Mouse (Mus musculus): ENCODE data around the gene Sema3c. TPM values are rescaled to one million over a fixed set of nuclear protein-coding genes. Genes with fewer than 3 reads are reported as not detected.
"Not testable (repeated sequence)": the region's sequence is repeated elsewhere in the genome, so short reads cannot be mapped to it uniquely, and the experiment has no call there.

Gene Sema3c
- 33.3 and 33.8 TPM in 2 replicates for polyA plus RNA-seq (2015; fragmentation: Nextera tagmentation; extraction: Ambion mirVana)

GRCm38 (mm10) chr5:17573694-17574380 is at the start of gene Sema3c:
Gene Sema3c, plus strand, starts transcription at chr5:17574281.
- Histone ChIP-seq H3K9me3 (ENCODE audit: control insufficient read depth, low read length) (no peaks in the 10 kb centered on the region), H3K4me3 (ENCODE audit: low read length) (peak within 1 kb of the TSS; percentile 73), H3K36me3 (ENCODE audit: control insufficient read depth, insufficient read depth, low read length) (no peaks in the 10 kb centered on the region), H3K9ac (ENCODE audit: low read length) (peak within 1 kb of the TSS; percentile 76), H3K4me2 (ENCODE audit: low read depth, low read length) (peak within 1 kb of the TSS; percentile 87), H3K27me3 (ENCODE audit: control insufficient read depth, insufficient read depth, low read depth, low read length) (no peaks in the 10 kb centered on the region), H3K4me1 (replicated peaks; ENCODE audit: control insufficient read depth, insufficient read depth, low read length) (no peaks in the 10 kb centered on the region), H3K27ac (ENCODE audit: low read length) (peak within 1 kb of the TSS; percentile 87)
- peak; percentile 15 for ATAC-seq (ENCODE audit: low read depth)
- under 1% methylated on average over 16 of the region's 16 CpGs for WGBS

- ATAC-seq (ENCODE audit: low read depth); H3K4me1 ChIP-seq (replicated peaks; ENCODE audit: control insufficient read depth, insufficient read depth, low read length); H3K36me3 ChIP-seq (ENCODE audit: control insufficient read depth, insufficient read depth, low read length); H3K4me3 ChIP-seq (ENCODE audit: low read length); H3K27me3 ChIP-seq (ENCODE audit: control insufficient read depth, insufficient read depth, low read depth, low read length); H3K9ac ChIP-seq (ENCODE audit: low read length); H3K4me2 ChIP-seq (ENCODE audit: low read depth, low read length); H3K27ac ChIP-seq (ENCODE audit: low read length); H3K9me3 ChIP-seq (ENCODE audit: control insufficient read depth, low read length): not testable (repeated sequence)
- 89% methylated on average over 2 of the region's 2 CpGs for WGBS
Measured at GRCm38 (mm10) chr5:17531165-17531564, 42.9 kb upstream of the Sema3c start.

- WGBS: 32% methylated on average over 4 of the region's 4 CpGs
- Histone ChIP-seq H3K4me2 (ENCODE audit: low read depth, low read length) (no peak overlapping the region), H3K9me3 (ENCODE audit: control insufficient read depth, low read length) (no peaks in the 10 kb centered on the region), H3K27ac (ENCODE audit: low read length) (no peak overlapping the region), H3K9ac (ENCODE audit: low read length) (no peak overlapping the region), H3K4me1 (replicated peaks; ENCODE audit: control insufficient read depth, insufficient read depth, low read length) (no peaks in the 10 kb centered on the region), H3K36me3 (ENCODE audit: control insufficient read depth, insufficient read depth, low read length) (no peaks in the 10 kb centered on the region), H3K27me3 (ENCODE audit: control insufficient read depth, insufficient read depth, low read depth, low read length) (no peaks in the 10 kb centered on the region), H3K4me3 (ENCODE audit: low read length) (no peak overlapping the region)
- ATAC-seq (ENCODE audit: low read depth): peak; percentile 20; the same call in 1 of the 2 replicates
Measured at GRCm38 (mm10) chr5:17543141-17543540, 30.9 kb upstream of the Sema3c start.

GRCm38 (mm10) chr5:17544904-17545449 is 29.1 kb upstream of the Sema3c start:
- WGBS: 79% methylated on average over 2 of the region's 2 CpGs

GRCm38 (mm10) chr5:17551693-17552092 is 22.4 kb upstream of the Sema3c start:
- no peaks in the 10 kb centered on the region; the same call in 1 of the 2 replicates for H3K4me1 ChIP-seq (replicated peaks; ENCODE audit: control insufficient read depth, insufficient read depth, low read length)
- H3K9me3 ChIP-seq (ENCODE audit: control insufficient read depth, low read length): no peaks in the 10 kb centered on the region
- WGBS: 36% methylated on average over 3 of the region's 3 CpGs
- no peaks in the 10 kb centered on the region for H3K36me3 ChIP-seq (ENCODE audit: control insufficient read depth, insufficient read depth, low read length)
- no peak overlapping the region for H3K4me3 ChIP-seq (ENCODE audit: low read length)
- ATAC-seq (ENCODE audit: low read depth): no peak
- no peaks in the 10 kb centered on the region for H3K27me3 ChIP-seq (ENCODE audit: control insufficient read depth, insufficient read depth, low read depth, low read length)
- no peak overlapping the region for H3K27ac ChIP-seq (ENCODE audit: low read length)
- no peak overlapping the region for H3K9ac ChIP-seq (ENCODE audit: low read length)
- H3K4me2 ChIP-seq (ENCODE audit: low read depth, low read length): no peak overlapping the region

More at GRCm38 (mm10) chr5:17544904-17545449, 29.1 kb upstream of the Sema3c start:
- H3K27ac ChIP-seq (ENCODE audit: low read length): no peak overlapping the region
- H3K4me1 ChIP-seq (replicated peaks; ENCODE audit: control insufficient read depth, insufficient read depth, low read length): no peaks in the 10 kb centered on the region
- no peaks in the 10 kb centered on the region for H3K9me3 ChIP-seq (ENCODE audit: control insufficient read depth, low read length)
- no peak overlapping the region for H3K4me2 ChIP-seq (ENCODE audit: low read depth, low read length)
- H3K27me3 ChIP-seq (ENCODE audit: control insufficient read depth, insufficient read depth, low read depth, low read length): no peaks in the 10 kb centered on the region
- no peak for ATAC-seq (ENCODE audit: low read depth)
- no peaks in the 10 kb centered on the region for H3K36me3 ChIP-seq (ENCODE audit: control insufficient read depth, insufficient read depth, low read length)
- no peak overlapping the region for H3K4me3 ChIP-seq (ENCODE audit: low read length)
- H3K9ac ChIP-seq (ENCODE audit: low read length): no peak overlapping the region

- WGBS: 12% methylated on average over 7 of the region's 7 CpGs
- peak; percentile 94 for ATAC-seq (ENCODE audit: low read depth)
- Histone ChIP-seq H3K27ac (ENCODE audit: low read length) (0 out of 2 replicates have a peak overlapping the region, but pooled peaks have one; percentile 43), H3K4me1 (replicated peaks; ENCODE audit: control insufficient read depth, insufficient read depth, low read length) (no peaks in the 10 kb centered on the region; the same call in 1 of the 2 replicates), H3K9me3 (ENCODE audit: control insufficient read depth, low read length) (no peaks in the 10 kb centered on the region), H3K4me2 (ENCODE audit: low read depth, low read length) (no peak overlapping the region), H3K4me3 (ENCODE audit: low read length) (no peak overlapping the region), H3K36me3 (ENCODE audit: control insufficient read depth, insufficient read depth, low read length) (no peaks in the 10 kb centered on the region), H3K9ac (ENCODE audit: low read length) (no peak overlapping the region), H3K27me3 (ENCODE audit: control insufficient read depth, insufficient read depth, low read depth, low read length) (no peaks in the 10 kb centered on the region)
Measured at GRCm38 (mm10) chr5:17556073-17556473, 18.0 kb upstream of the Sema3c start.

- WGBS: 56% methylated on average over 3 of the region's 3 CpGs
- no peaks in the 10 kb centered on the region for H3K36me3 ChIP-seq (ENCODE audit: control insufficient read depth, insufficient read depth, low read length)
- peak; percentile 64 for ATAC-seq (ENCODE audit: low read depth)
- H3K27ac ChIP-seq (ENCODE audit: low read length): no peak overlapping the region
- H3K9ac ChIP-seq (ENCODE audit: low read length): no peak overlapping the region
- no peak overlapping the region for H3K4me2 ChIP-seq (ENCODE audit: low read depth, low read length)
- no peaks in the 10 kb centered on the region for H3K9me3 ChIP-seq (ENCODE audit: control insufficient read depth, low read length)
- no peaks in the 10 kb centered on the region for H3K27me3 ChIP-seq (ENCODE audit: control insufficient read depth, insufficient read depth, low read depth, low read length)
- no peaks in the 10 kb centered on the region; the same call in 1 of the 2 replicates for H3K4me1 ChIP-seq (replicated peaks; ENCODE audit: control insufficient read depth, insufficient read depth, low read length)
- no peak overlapping the region for H3K4me3 ChIP-seq (ENCODE audit: low read length)
Measured at GRCm38 (mm10) chr5:17556715-17557265, 17.3 kb upstream of the Sema3c start.

- Histone ChIP-seq H3K9ac (ENCODE audit: low read length) (no peak overlapping the region), H3K36me3 (ENCODE audit: control insufficient read depth, insufficient read depth, low read length) (no peaks in the 10 kb centered on the region), H3K27me3 (ENCODE audit: control insufficient read depth, insufficient read depth, low read depth, low read length) (no peaks in the 10 kb centered on the region), H3K4me3 (ENCODE audit: low read length) (no peak overlapping the region), H3K9me3 (ENCODE audit: control insufficient read depth, low read length) (no peaks in the 10 kb centered on the region), H3K4me1 (replicated peaks; ENCODE audit: control insufficient read depth, insufficient read depth, low read length) (no peaks in the 10 kb centered on the region), H3K27ac (ENCODE audit: low read length) (peak overlapping the region; percentile 17), H3K4me2 (ENCODE audit: low read depth, low read length) (no peak overlapping the region)
- peak; percentile 39; the same call in 1 of the 2 replicates for ATAC-seq (ENCODE audit: low read depth)
- 50% methylated on average over 6 of the region's 6 CpGs for WGBS
Measured at GRCm38 (mm10) chr5:17571571-17571970, 2.5 kb upstream of the Sema3c start.

- ATAC-seq (ENCODE audit: low read depth): peak; percentile 96
- WGBS: under 1% methylated on average over 57 of the region's 59 CpGs
- H3K9me3 ChIP-seq (ENCODE audit: control insufficient read depth, low read length): no peaks in the 10 kb centered on the region
Measured at GRCm38 (mm10) chr5:17574413-17575182, 517 bp downstream of the Sema3c start.

More at GRCm38 (mm10) chr5:17574413-17575182, 517 bp downstream of the Sema3c start:
- Histone ChIP-seq H3K36me3 (ENCODE audit: control insufficient read depth, insufficient read depth, low read length) (no peaks in the 10 kb centered on the region), H3K4me1 (replicated peaks; ENCODE audit: control insufficient read depth, insufficient read depth, low read length) (no peaks in the 10 kb centered on the region), H3K4me2 (ENCODE audit: low read depth, low read length) (peak overlapping the region; percentile 87), H3K27me3 (ENCODE audit: control insufficient read depth, insufficient read depth, low read depth, low read length) (no peaks in the 10 kb centered on the region), H3K4me3 (ENCODE audit: low read length) (peak overlapping the region; percentile 73), H3K27ac (ENCODE audit: low read length) (peak overlapping the region; percentile 87), H3K9ac (ENCODE audit: low read length) (peak overlapping the region; percentile 76)
